Comparison of ENCODE assay signal across 8 mouse cellular contexts in genomic region chr5:149679362-149679761, GRCm38 (mm10). TPM values are rescaled to one million over a fixed set of nuclear protein-coding genes. Genes with fewer than 3 reads are reported as not detected.
A peak's percentile ranks its signal among the peaks of the same experiment; 100 is the strongest.
DNase-seq lines count a peak whose midpoint lies in the region; ATAC-seq and TF ChIP-seq lines count a peak whose summit lies in the region.

No protein-coding gene starts in this region.

- peak overlapping the region; percentile 95 for H3K4me2 ChIP-seq in hindbrain, embryonic 12.5 days (replicated peaks)
- peak overlapping the region; percentile 97 for H3K4me2 ChIP-seq in liver, embryonic 16.5 days (ENCODE audit: low read depth, low read length)

- H3K4me3 ChIP-seq in kidney, adult 2 months (ENCODE audit: insufficient read depth, low read depth, low read length) = peak overlapping the region; percentile 92; the same call in 1 of the 2 replicates
- peak overlapping the region; percentile 75 for H3K4me3 ChIP-seq in cortical plate, adult 2 months (ENCODE audit: insufficient read depth, low read length)
- H3K4me3 ChIP-seq in hindbrain, embryonic 12.5 days = peak overlapping the region; percentile 76
- peak overlapping the region; percentile 80 for H3K4me3 ChIP-seq in liver, embryonic 16.5 days (ENCODE audit: low read depth, low read length)

- no peak for ATAC-seq in hindbrain, embryonic 12.5 days (ENCODE audit: low FRiP score)
- no peak for ATAC-seq in liver, embryonic 16.5 days (ENCODE audit: low read depth)

- no peaks in the 10 kb centered on the region for H3K36me3 ChIP-seq in kidney, adult 2 months (ENCODE audit: control insufficient read depth, insufficient read depth, low read length)
- H3K36me3 ChIP-seq in hindbrain, embryonic 12.5 days = no peaks in the 10 kb centered on the region
- no peaks in the 10 kb centered on the region for H3K36me3 ChIP-seq in liver, embryonic 16.5 days (ENCODE audit: control insufficient read depth, insufficient read depth)

- WGBS in kidney, adult 2 months = 22% methylated on average over 12 of the region's 12 CpGs
- WGBS in hindbrain, embryonic 12.5 days = 12% methylated on average over 12 of the region's 12 CpGs
- WGBS in liver, embryonic 16.5 days (ENCODE audit: insufficient replicate concordance) = 24% methylated on average over 12 of the region's 12 CpGs

- peaks cover 3% of the 10 kb centered on the region; the same call in 1 of the 2 replicates for H3K4me1 ChIP-seq in kidney, adult 2 months (ENCODE audit: control insufficient read depth, insufficient read depth, low read length)
- H3K4me1 ChIP-seq in cortical plate, adult 2 months (ENCODE audit: control insufficient read depth, insufficient read depth, low read length) = no peaks in the 10 kb centered on the region
- peaks cover 10% of the 10 kb centered on the region for H3K4me1 ChIP-seq in hindbrain, embryonic 12.5 days
- peaks cover 10% of the 10 kb centered on the region for H3K4me1 ChIP-seq in liver, embryonic 16.5 days (ENCODE audit: control insufficient read depth, low read depth, low read length)

- peak overlapping the region; percentile 86; the same call in 1 of the 2 replicates for H3K9ac ChIP-seq in hindbrain, embryonic 12.5 days
- no peak overlapping the region for H3K9ac ChIP-seq in liver, embryonic 16.5 days (ENCODE audit: low read depth, low read length)

- no peak for TF ChIP-seq CTCF in kidney, adult 2 months (conservative IDR thresholded peaks at IDR 0.05; ENCODE audit: insufficient read depth, insufficient read length, low read depth, low read length)
- no peak for TF ChIP-seq CTCF in cortical plate, adult 2 months (IDR thresholded peaks at IDR 0.05; ENCODE audit: extremely low read depth, insufficient read depth, low read length)

- H3K27ac ChIP-seq in kidney, adult 2 months (ENCODE audit: insufficient read depth, low read depth, low read length) = no peak overlapping the region
- no peak overlapping the region for H3K27ac ChIP-seq in cortical plate, adult 2 months (ENCODE audit: insufficient read depth, low read length)
- no peak overlapping the region for H3K27ac ChIP-seq in hindbrain, embryonic 12.5 days
- no peak overlapping the region for H3K27ac ChIP-seq in liver, embryonic 16.5 days (ENCODE audit: low read length)

- no peaks in the 10 kb centered on the region for H3K9me3 ChIP-seq in hindbrain, embryonic 12.5 days (replicated peaks)
- no peaks in the 10 kb centered on the region for H3K9me3 ChIP-seq in liver, embryonic 16.5 days (replicated peaks; ENCODE audit: control insufficient read depth, low read length)

- peak; percentile 14 for DNase-seq in kidney, adult 2 months
- DNase-seq in kidney, adult 11 months = no peak
- no peak for DNase-seq in urinary bladder, postnatal 25 days (ENCODE audit: low spot score)
- no peak for DNase-seq in ovary, adult 18-20 months (ENCODE audit: low spot score)
- DNase-seq in yolk sac, embryonic 10.5 days (ENCODE audit: low spot score) = no peak

- no peaks in the 10 kb centered on the region for H3K27me3 ChIP-seq in kidney, adult 2 months (replicated peaks; ENCODE audit: control insufficient read depth, insufficient read depth, low read length)
- peaks cover 4% of the 10 kb centered on the region for H3K27me3 ChIP-seq in hindbrain, embryonic 12.5 days
- H3K27me3 ChIP-seq in liver, embryonic 16.5 days (ENCODE audit: control insufficient read depth, insufficient read depth, low read depth, low read length) = peaks cover 2% of the 10 kb centered on the region; the same call in 1 of the 2 replicates

- no peak for TF ChIP-seq POLR2A in kidney, adult 2 months (IDR thresholded peaks at IDR 0.05; ENCODE audit: low read depth, low read length)
- no peak for TF ChIP-seq POLR2A in cortical plate, adult 2 months (IDR thresholded peaks at IDR 0.05; ENCODE audit: extremely low read depth, insufficient read depth, low read length)

RNA-seq across cellular contexts. Expression of gene B3glct, which starts 1.3 kb away (rescaled TPM):
- 6.4 TPM in 2 replicates for polyA plus RNA-seq in kidney, adult 2 months (2012; rRNA removed)
- polyA plus RNA-seq in cortical plate, adult 2 months (2012; rRNA removed) = 14.2 and 17.0 TPM in 2 replicates
- 14.8 and 16.3 TPM in 2 replicates for polyA plus RNA-seq in hindbrain, embryonic 12.5 days (2016; fragmentation: Nextera tagmentation; extraction: Ambion mirVana)
- polyA plus RNA-seq in liver, embryonic 16.5 days (2015; fragmentation: Nextera tagmentation; extraction: Ambion mirVana) = 3.0 and 3.6 TPM in 2 replicates

RNA-seq across cellular contexts. Expression of gene Hsph1, which starts 43.2 kb away (rescaled TPM):
- polyA plus RNA-seq in kidney, adult 2 months (2012; rRNA removed) = 21.7 and 24.0 TPM in 2 replicates
- polyA plus RNA-seq in cortical plate, adult 2 months (2012; rRNA removed) = 209 and 217 TPM in 2 replicates
- polyA plus RNA-seq in hindbrain, embryonic 12.5 days (2016; fragmentation: Nextera tagmentation; extraction: Ambion mirVana) = 93.9 and 95.3 TPM in 2 replicates
- 19.4 and 20.8 TPM in 2 replicates for polyA plus RNA-seq in liver, embryonic 16.5 days (2015; fragmentation: Nextera tagmentation; extraction: Ambion mirVana)
